Mouse (Mus musculus) embryonic facial prominence, embryonic 11.5 days (tissue): Measurements from ENCODE around the gene B230307C23Rik. TPM values are rescaled to one million over a fixed set of nuclear protein-coding genes. Genes with fewer than 3 reads are reported as not detected.
A peak's percentile ranks its signal among the peaks of the same experiment; 100 is the strongest.
"Not testable (repeated sequence)": the region's sequence is repeated elsewhere in the genome, so short reads cannot be mapped to it uniquely, and the experiment has no call there.

Experiments
- ATAC-seq: fragments of 200-750 bp; cut with Nextera tagmentation; replicated peaks from 2 replicates; pipeline ENCODE4 v1.8.0; 2017; ENCODE audit warnings: low read depth; ENCODE audit not compliant: insufficient number of reproducible peaks, low FRiP score, low TSS enrichment
- DNase-seq: peaks from one replicate; pipeline ENCODE4 v3.0.0-alpha.2; 2015; ENCODE audit warnings: low spot score
- H3K27ac ChIP-seq: fragments of 300-500 bp; sonication (generic); replicated peaks from 2 replicates; pipeline ENCODE4 v1.5.1; 2014; ENCODE audit warnings: mild to moderate bottlenecking, low read depth, low read length, control low read depth
- H3K27me3 ChIP-seq: fragments of 300-500 bp; sonication (generic); 2 replicates; pipeline ENCODE4 v1.6.1; 2014; ENCODE audit warnings: mild to moderate bottlenecking, low read length, moderate library complexity, mixed read lengths; ENCODE audit not compliant: control insufficient read depth, insufficient read depth
- H3K36me3 ChIP-seq: fragments of 300-500 bp; sonication (generic); replicated peaks from 2 replicates; pipeline ENCODE4 v1.6.1; 2014; ENCODE audit warnings: low read depth, mild to moderate bottlenecking, low read length, moderate library complexity, mixed read lengths; ENCODE audit not compliant: control insufficient read depth, insufficient read depth
- H3K4me1 ChIP-seq: fragments of 300-500 bp; sonication (generic); 2 replicates; pipeline ENCODE4 v1.6.1; 2014; ENCODE audit warnings: low read length, mixed read lengths; ENCODE audit not compliant: control insufficient read depth, insufficient read depth
- H3K4me2 ChIP-seq: fragments of 300-500 bp; sonication (generic); 2 replicates; pipeline ENCODE4 v1.6.1; 2014; ENCODE audit warnings: low read depth, mild to moderate bottlenecking, control low read depth, low read length, moderate library complexity
- H3K4me3 ChIP-seq: fragments of 300-500 bp; sonication (generic); 2 replicates; pipeline ENCODE4 v1.5.1; 2014; ENCODE audit warnings: low read depth, low read length, control low read depth
- H3K9ac ChIP-seq: fragments of 300-500 bp; sonication (generic); replicated peaks from 2 replicates; pipeline ENCODE4 v1.6.1; 2014; ENCODE audit warnings: mild to moderate bottlenecking, control low read depth, low read length
- H3K9me3 ChIP-seq: fragments of 300-500 bp; sonication (generic); replicated peaks from 2 replicates; pipeline ENCODE4 v1.6.1; 2016; ENCODE audit warnings: mild to moderate bottlenecking, low read length, inconsistent platforms, mixed read lengths; ENCODE audit not compliant: control insufficient read depth
- WGBS: fragments of 180-500 bp; shearing (Covaris S2); extraction: QIAGEN DNeasy Blood & Tissue Kit; methylation state at CpG from one replicate; pipeline ENCODE4 v1.1.7; 2014; 5-methylcytosine and 5-hydroxymethylcytosine counted together
- polyA plus RNA-seq: library from polyadenylated mRNA; unstranded; fragments of >200 nt; fragmentation: Nextera tagmentation; extraction: Ambion mirVana; gene quantifications from 2 replicates; pipeline ENCODE4 v1.2.1, GENCODE M21; 2014

Gene B230307C23Rik
- polyA plus RNA-seq, 1 experiment from 2014 or later, result 23.4 TPM

DNA sequence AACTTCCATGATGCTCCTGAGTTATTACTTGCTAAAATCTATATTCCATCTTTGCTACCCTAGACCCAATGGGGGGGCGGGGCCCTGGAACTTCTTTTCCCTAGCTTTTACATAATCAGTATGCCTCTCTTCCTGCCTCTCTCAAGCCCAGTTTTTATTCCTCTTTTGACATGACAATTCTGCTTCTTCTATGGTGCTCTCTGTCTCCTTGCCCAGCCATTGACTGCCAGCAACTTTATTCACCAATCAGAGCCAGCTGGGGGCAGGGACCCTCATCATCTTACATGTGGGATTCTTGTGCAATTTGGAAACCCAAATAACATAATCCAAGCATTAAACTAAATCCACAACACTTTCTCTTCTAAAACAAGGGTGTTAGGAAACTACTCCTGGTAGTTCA lies 15.8 kb upstream of the B230307C23Rik start:
- Histone ChIP-seq H3K9ac (no peak overlapping the region), H3K4me2 (no peak overlapping the region), H3K27ac (no peak overlapping the region), H3K4me1 (no peaks in the 10 kb centered on the region), H3K27me3 (no peaks in the 10 kb centered on the region), H3K4me3 (no peak overlapping the region), H3K9me3 (no peaks in the 10 kb centered on the region), H3K36me3 (no peaks in the 10 kb centered on the region)
- DNase-seq (no peak), ATAC-seq (no peak)
- 85% methylated on average over 1 of the region's 1 CpGs for WGBS

DNA sequence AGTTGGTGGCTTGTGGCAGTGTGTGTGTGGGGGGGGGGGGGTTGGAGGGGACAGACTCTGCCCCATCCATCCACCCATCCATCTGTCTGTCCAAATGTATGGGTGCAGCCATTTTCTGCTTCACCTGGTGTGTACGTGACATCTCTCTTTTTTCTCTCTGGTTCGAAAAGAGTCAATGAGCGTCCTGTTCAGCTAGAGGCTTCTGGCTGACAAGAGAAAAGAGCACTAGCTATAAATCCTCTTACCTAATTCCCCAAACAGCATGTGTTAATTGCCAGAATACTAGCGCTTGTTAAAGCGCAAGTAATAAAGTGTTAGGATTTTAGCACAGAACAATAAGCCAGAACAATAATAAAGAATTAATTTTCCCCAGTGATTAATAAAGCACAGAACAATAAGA lies 12.5 kb upstream of the B230307C23Rik start:
- DNase-seq (no peak), ATAC-seq (no peak)
- WGBS, result 92% methylated on average over 5 of the region's 5 CpGs
- Histone ChIP-seq H3K9ac (no peak overlapping the region), H3K4me2 (no peak overlapping the region), H3K9me3 (no peaks in the 10 kb centered on the region), H3K4me3 (no peak overlapping the region), H3K4me1 (no peaks in the 10 kb centered on the region), H3K27me3 (no peaks in the 10 kb centered on the region), H3K27ac (no peak overlapping the region), H3K36me3 (no peaks in the 10 kb centered on the region)

DNA sequence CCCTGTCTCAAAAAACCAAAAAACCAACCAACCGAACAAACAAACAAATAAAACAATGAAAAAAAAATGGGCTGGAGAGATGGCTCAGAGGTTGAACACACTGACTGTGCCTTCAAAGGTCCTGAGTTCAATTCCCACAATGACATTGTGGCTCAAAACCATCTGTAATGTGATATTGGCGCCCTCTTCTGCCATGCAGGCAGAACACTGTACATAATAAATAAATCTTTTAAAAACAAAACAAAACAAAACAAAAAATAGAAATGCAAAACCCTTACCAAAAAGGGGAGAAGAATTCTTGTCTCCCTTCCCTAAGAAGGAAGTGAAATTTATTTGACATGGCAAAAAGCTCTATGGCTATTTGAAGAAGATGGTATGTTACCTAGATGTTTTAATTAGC lies 5.6 kb upstream of the B230307C23Rik start:
- 84% methylated on average over 2 of the region's 2 CpGs for WGBS
- Histone ChIP-seq H3K4me2 (no peak overlapping the region), H3K27me3 (no peaks in the 10 kb centered on the region), H3K27ac (no peak overlapping the region), H3K36me3 (no peaks in the 10 kb centered on the region), H3K9me3 (no peaks in the 10 kb centered on the region), H3K4me1 (no peaks in the 10 kb centered on the region), H3K9ac (no peak overlapping the region), H3K4me3 (no peak overlapping the region)
- no peak for ATAC-seq
- DNase-seq, result no peak

DNA sequence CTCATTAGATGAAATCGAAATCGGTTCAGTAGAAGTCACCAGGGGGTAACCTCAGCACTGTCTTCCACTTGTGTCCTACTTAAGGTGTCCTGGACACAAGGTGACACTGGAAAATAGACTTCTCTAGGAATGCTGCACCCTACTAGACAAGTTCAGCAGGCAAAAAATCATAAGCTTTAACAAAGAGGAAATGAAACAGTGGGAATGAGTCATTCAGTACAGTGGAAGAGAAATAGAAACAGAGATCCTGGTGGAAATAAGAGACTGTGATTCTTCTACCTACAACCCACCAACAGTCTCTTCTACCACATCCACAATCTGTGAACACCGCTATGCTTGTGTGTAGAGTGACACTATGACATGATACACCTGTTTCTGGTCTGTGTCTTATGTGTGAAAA lies 4.6 kb upstream of the B230307C23Rik start:
- 82% methylated on average over 3 of the region's 3 CpGs for WGBS
- DNase-seq, H3K4me1 ChIP-seq, H3K9ac ChIP-seq, H3K27ac ChIP-seq, H3K27me3 ChIP-seq, H3K36me3 ChIP-seq, ATAC-seq, H3K4me2 ChIP-seq, H3K4me3 ChIP-seq, H3K9me3 ChIP-seq: not testable (repeated sequence)

DNA sequence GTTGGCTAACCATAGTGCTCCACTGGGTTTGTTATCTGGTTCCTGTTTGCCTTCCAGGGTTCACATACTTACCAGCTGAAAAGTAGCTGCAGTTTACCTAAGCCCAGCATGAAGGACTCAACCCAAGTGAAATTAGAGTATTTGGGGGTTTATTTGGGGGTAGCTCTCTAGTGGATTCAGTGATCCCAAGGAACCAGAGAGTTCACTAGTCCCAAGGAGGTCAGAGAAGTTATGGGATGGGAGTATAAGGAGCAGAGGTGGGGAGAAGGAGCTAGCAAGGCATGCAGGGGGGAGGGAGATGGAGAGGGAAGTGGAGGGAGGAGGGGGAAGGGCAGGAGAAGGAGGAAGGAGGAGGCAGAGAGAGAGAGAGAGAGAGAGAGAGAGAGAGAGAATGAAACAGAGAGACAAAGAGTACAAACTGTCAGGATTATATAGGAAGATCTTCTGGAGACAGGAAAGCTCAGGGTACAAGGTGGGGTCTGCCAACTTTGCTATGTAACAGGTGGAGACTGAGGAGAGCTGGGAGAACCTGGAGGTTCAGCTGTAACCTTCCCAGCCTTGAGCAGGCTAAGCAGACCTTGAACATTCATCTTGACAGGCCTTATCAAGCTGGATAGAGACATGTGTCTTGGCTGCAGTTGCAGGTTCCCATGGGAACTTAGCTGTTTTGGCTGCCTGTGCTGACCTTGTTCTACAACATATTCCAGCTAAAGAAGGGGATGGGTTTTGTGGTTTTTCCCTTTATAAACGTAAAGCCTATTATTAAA lies 1.1 kb upstream of the B230307C23Rik start:
- no peak overlapping the region for H3K27ac ChIP-seq
- H3K36me3 ChIP-seq, result no peaks in the 10 kb centered on the region
- DNase-seq (no peak), ATAC-seq (no peak)
- 0 out of 2 replicates have a peak, but pooled peaks cover 2% of the 10 kb centered on the region for H3K9me3 ChIP-seq
- H3K9ac ChIP-seq, result no peak overlapping the region
- 27% methylated on average over 1 of the region's 1 CpGs for WGBS
- H3K4me2 ChIP-seq, result peak overlapping the region; percentile 59; the same call in 1 of the 2 replicates
- no peaks in the 10 kb centered on the region for H3K4me1 ChIP-seq
- H3K27me3 ChIP-seq, result no peaks in the 10 kb centered on the region
- peak overlapping the region; percentile 55 for H3K4me3 ChIP-seq

DNA sequence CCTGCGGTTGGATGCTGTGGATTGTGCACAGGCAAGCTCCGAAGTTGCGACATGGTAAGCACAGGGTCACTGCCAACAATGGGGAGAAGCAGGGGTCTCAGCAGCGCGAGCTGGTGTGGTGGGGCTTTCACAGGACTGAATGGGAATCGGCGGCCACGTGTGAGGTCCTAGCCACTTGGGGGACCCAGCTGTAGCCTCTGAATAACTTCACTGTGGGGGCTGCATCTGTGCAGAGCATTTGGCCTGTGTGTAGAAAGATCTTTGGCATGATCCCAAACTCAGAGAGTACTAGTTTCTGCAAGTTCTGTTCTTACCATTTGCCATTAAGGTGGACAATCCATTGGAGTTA lies 242 bp downstream of the B230307C23Rik start:
- H3K4me1 ChIP-seq, H3K27ac ChIP-seq, H3K36me3 ChIP-seq, DNase-seq, H3K27me3 ChIP-seq, H3K9me3 ChIP-seq: not testable (repeated sequence)
- Histone ChIP-seq H3K4me3 (peak overlapping the region; percentile 55), H3K4me2 (peak overlapping the region; percentile 29; the same call in 1 of the 2 replicates), H3K9ac (peak overlapping the region; percentile 62)
- ATAC-seq, result peak; percentile 65; the same call in 1 of the 2 replicates
- WGBS, result 1% methylated on average over 8 of the region's 8 CpGs

DNA sequence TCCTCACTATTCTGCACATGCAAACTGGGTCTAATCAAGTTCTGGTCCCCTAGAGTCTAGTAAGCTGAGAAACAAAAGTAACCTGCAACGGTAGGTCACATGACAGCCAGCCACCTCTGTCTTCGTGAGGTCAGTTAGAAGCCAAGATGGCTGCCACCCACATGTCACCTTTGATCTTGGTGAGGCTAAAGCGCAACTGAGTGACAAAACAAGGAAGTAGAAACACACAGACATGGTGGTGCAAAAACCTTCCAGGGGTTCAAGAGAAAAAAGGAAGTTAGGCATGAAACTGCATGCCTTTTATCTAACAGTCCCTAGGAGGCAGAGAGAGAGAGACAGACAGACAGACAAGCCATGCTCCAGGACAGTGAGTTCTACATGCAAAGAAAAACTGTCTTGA lies 25.0 kb downstream of the B230307C23Rik start:
- Histone ChIP-seq H3K4me3 (no peak overlapping the region), H3K36me3 (no peaks in the 10 kb centered on the region), H3K9me3 (no peaks in the 10 kb centered on the region), H3K9ac (no peak overlapping the region), H3K4me1 (no peaks in the 10 kb centered on the region), H3K4me2 (no peak overlapping the region), H3K27ac (no peak overlapping the region), H3K27me3 (no peaks in the 10 kb centered on the region)
- no peak for DNase-seq
- ATAC-seq, result no peak
- 95% methylated on average over 3 of the region's 3 CpGs for WGBS

DNA sequence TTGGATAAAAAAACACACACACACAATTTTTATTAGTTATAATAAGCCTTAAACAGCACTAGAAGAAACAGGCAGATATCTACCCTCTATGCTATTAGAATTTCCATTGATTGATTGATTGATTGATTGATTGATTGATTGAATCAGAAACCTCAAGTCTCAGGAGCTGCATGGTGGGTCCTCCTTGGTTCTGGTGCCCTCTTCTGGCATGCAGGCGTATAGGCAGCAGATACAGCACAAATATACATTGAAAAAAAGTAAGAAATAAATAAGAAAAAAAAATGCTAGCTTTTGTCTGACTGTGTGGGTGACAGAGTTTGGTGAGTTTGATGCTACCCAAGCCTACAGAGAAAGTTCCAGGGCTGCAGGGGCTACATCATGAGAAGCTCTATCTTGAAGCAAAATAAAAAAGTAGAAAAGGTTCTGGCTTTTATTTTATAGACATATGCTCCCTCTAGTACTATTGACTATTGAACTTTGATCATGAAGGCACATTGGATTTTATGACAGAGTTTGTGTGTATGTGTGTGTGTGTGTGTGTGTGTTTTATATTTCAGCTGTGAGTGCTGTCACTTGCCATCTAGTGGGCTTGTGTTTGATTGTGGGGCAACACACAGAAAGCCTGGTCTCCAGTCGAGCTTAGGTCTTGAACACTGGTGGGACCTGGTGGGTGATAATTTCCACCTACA lies 25.7 kb downstream of the B230307C23Rik start:
- 77% methylated on average over 2 of the region's 2 CpGs for WGBS
- Histone ChIP-seq H3K4me2 (no peak overlapping the region), H3K36me3 (no peaks in the 10 kb centered on the region), H3K4me1 (no peaks in the 10 kb centered on the region), H3K9me3 (no peaks in the 10 kb centered on the region), H3K4me3 (no peak overlapping the region), H3K9ac (no peak overlapping the region), H3K27ac (no peak overlapping the region), H3K27me3 (no peaks in the 10 kb centered on the region)
- peak; percentile 15 for DNase-seq
- ATAC-seq, result no peak
